Mouse (Mus musculus): ENCODE measurements around the gene Macc1.

- TF ChIP-seq CTCF (IDR thresholded peaks at IDR 0.05; ENCODE audit: borderline replicate concordance, control insufficient read depth, extremely low read depth, insufficient read depth, low read length, poor library complexity) (no peak), POLR2A (IDR thresholded peaks at IDR 0.05; ENCODE audit: control insufficient read depth, extremely low read depth, insufficient read depth, low read length, poor library complexity) (no peak)
Measured at GRCm38 (mm10) chr12:119467656-119468055, 153.6 kb downstream of the Macc1 start.
